Mouse (Mus musculus) ZHBTc4 (cell line): Measurements from ENCODE around the gene Trak1.

Experiments
- DNase-seq: peaks from one replicate; pipeline ENCODE4 v3.0.0-alpha.2; 2011; ENCODE audit warnings: low read depth, low spot score

Trak1 gene

DNA sequence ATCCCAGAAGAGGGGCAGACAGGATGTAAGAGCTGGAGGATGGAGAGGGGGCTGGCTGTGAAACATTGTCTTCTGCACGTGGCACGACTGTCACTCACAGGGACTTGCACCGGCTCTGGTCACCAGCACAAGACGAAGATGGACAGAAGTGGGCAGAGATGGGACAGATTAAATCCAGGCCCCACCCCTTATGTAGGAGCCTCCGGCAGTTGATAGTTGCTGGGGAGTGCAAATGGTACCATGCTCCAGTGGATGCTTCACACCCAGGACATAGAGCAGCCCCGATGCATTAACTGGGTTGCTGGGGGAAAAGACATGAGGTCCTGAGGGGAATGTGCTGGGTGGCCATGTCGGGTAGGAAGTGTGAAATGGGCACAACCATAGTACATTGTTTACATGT, 2.1 kb upstream of the Trak1 start:
- DNase-seq, result no peak

DNA sequence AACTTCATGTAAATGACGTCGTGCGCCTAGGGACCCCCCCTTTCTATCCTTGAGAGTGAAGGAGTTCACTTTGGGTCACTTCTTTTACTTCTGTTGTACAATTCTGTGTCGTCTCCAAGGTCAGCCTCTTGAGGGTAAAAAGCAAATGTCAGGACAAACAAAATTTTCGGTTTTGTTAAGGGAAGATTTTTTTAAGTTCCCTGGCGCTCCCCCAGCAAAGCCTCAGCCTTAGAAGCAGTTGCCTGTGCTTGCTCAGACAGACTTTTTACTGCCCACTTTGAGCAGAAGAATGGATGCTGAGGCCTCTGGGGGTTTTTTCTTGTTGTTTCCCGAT, 730 bp downstream of the Trak1 start:
- no peak for DNase-seq

DNA sequence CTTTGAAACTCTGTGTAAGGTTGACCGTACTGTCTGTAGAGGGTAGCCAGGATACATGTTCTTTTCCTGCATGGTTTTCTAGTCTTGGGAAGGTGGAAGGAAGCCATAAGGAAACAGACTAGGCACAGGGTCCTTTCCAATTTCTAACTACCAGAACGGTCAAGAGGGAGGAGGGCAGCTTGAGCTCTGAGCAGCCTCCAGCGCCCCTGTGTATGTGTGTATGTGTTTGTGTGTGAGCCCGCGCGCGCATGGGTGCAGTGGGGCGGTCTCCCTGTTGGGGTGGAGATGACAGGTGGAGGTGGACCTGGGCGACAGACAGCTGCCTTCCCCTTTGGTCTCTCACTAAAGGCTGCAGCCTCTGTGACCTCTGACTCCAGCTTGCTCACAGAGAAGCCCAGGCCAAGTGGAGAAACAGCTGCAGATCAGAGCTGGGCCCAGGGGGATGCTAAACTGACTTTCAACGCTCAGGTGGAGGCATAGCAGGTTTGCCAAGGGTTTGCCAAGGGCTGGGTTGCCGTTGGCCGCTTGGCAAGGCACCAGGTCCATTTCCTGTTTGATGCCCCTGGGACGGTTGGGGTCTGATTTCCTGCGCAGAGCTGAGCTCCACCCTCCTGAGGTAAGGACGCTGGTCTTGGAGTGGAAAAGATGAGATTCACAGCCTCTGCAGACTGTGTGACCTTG, 1.2 kb downstream of the Trak1 start:
- DNase-seq, result no peak

DNA sequence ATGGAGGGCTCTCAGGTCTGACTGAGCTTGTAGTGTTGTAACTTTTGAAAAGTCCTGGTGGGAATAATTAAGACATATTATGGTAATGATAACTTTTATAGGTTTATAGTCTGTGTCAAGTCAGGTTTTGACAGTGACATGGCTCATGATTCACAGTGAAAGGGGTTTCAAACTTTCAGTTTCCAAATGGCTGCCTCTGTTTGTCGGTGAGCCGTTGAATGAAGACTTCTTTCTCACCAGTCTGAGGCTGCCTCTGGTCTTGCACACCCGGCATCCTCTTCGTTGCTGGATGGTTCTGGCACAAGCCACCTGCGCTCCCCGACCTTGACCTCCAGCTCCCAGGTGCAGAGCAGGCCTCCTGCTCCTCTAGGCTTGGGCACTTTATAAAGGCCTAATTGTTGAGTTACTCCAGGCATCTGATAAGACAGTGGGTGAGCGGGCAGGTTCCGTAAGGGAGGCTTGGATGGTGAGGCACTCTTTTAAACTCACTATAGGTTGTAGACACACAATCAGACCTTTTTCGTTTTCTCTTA, 2.0 kb downstream of the Trak1 start:
- DNase-seq, result no peak

DNA sequence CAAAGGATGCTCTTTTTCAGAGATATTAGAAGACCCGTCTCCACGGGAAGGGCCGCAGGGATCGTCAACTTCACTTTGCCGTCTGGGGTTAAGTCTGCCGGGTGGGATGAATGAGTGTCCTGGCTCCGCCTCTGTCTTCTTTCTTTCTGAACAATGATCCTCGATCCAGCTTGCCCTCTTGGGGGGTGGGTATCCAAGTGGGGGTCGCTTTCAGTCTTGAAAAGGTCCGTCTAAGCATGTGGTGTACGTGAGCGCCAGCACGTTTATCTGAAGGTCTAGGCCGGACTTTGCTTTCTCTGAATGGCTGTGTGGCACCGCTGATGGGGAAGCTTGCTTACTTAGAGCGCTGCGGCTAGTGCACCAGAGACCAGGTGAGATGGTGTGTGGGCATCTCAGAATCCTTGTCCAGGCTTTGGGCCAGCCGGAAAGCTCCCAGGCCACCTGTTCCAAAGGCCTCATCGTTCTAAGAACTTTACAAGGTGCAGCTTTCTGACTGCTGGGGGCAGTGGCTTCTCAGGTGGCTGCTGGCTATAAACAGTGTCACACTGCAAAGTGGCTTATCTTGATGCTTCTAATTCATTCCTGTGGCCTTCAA, 2.8 kb downstream of the Trak1 start:
- DNase-seq, result no peak

DNA sequence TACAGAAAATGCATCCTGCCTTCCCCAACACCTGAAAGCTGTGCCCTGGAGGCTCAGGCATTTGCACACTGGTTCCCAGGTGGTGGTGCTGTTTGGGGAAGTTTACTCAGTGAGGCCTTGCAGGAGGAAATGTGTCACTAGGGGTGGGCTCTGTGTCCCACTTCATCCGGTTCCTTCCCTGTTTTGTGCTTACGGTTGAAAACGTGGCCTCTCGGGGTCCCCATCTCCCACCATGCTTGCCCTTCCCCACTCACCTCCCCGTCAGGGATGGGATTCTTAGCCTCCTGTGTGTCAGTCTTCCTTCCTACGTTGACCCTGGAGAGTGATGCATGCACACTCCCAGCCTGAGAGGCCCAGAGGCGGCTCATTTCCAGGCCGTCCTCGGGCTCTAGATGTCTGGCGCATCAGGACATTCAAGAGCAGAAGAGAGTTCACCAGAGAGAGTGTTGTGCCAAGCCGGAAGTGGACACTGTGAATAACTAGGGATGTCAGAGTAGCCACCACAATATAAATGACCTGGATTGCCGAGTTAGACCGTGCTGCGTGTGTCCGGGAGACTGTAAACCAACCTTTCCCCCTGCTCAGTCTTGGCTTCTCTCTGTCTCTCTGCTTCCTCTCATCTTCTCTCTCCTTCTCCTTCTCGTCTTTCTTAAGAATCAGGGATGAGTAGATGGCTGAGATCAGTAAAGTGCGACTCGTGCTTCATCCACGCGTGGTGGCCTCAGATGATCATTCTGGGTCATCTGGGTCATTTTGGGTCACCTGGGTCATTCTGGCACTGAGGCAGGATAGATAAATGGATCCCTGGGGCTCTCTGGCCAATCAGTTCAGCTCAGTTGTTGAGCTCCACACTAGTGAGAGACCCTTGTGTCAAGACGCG, 4.0 kb downstream of the Trak1 start:
- peak; percentile 88 for DNase-seq

DNA sequence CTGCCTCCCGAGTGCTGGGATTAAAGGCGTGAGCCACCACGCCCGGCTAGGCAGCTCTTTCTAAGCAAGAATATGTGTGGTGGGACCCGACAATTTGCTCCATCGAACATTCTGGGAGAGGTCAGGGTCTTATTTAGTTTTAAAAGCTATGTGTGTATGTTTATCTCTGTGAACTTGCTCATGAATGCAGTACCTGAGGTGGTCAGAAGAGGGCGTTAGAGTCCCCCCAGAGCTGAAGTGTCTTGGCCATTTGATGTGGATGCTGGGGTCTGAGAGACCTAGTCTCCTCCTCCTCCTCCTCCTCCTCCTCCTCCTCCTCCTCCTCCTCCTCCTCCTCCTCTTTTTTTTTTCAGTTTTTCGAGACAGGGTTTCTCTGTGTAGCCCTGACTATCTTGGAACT, 5.2 kb downstream of the Trak1 start:
- peak; percentile 71 for DNase-seq

DNA sequence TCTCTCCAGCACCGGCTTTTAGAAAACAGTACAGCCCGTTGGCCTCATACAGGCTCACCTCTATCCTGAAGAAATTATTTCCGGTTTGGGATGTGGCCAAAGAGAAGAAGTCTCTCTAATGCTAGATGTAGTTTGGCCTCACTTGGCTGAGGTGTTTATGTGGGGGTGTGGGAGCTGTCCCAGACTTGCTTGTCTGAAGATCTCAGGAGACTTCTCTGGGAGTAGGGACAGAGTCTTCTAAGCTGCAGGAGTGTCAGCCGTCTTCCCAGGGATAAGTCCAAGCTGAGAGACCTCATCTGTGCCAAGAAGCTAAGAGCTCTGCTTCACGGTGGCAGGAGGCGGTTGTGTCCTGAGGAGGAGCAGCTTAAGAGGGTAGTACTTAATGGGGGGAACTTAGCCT, 5.8 kb downstream of the Trak1 start:
- DNase-seq, result no peak

DNA sequence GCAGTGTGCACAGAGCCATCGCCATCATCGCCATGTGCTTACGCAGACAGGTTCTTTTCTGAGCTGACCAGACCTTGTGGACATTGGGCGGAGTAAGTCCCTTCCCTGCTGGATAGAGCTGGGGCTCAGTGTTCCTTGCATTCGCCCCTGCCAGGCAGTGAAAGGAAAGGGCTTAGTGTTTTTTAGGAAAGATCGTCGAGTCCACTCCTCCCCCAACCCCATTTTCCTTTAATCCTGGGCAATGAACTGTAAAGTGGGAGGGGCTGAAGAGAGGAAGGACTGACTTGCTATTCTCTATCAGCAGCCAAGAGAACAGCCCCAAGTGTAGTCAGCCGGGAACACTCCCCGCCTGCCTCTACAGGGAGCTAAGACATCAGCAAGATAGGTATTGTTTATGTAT, 6.4 kb downstream of the Trak1 start:
- peak; percentile 52 for DNase-seq

DNA sequence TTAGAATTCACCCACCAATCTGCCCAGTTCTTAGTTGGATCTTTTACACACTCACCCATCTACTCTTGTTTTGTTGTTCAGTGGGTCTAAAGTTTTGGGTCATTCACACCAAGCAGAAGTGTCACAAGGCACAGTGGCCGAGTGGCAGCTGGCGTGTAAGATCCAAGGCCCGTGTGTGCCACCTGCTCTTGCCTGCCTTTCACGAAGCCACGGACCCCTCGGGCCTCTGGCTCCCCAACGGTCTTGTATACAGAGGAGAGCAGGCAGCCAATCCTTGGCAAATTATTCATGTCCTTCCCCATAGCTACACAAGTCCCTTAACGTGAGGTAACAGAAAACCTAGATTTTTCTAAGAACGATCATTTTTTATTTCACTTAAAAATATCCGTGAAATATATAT, 7.2 kb downstream of the Trak1 start:
- DNase-seq, result no peak

DNA sequence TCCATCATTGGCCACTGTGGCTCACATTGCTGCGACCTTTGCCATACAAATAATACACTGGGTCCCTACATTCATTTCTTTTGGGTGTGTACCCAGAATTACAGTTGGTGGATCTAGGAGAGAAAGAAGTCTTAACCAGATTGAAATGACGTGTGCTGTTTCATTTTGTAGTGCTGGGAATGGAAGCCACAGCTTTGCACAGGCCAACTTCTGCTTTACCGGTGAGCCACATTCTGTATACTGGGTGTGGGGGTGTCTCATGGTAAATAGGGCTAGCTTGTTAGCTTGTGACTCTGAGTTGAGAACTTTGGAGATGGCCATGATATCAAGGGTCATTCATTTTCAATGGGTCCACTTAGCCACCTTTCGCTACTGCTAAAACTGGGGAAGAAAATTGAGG, 8.2 kb downstream of the Trak1 start:
- no peak for DNase-seq

DNA sequence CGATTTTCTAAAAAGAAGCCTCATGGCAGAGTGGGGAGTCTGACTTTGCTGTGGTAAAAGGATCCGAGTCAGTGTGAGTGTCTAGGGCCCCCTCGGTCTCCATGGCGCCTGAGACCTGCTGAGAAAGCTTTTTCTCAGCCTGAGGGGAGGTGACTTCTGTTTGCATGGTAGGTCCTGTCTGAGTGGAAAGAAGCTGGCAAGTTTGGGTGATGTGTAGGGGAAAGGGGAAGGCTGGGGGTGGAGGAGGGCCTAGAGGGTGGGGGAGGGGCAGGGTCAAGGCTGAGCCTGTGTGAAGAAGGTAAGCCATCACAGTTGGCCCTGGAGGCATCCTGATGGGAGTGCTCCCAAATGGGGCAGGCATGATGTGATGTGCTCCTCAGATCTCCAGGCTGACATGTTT, 12.0 kb downstream of the Trak1 start:
- DNase-seq, result peak; percentile 54

DNA sequence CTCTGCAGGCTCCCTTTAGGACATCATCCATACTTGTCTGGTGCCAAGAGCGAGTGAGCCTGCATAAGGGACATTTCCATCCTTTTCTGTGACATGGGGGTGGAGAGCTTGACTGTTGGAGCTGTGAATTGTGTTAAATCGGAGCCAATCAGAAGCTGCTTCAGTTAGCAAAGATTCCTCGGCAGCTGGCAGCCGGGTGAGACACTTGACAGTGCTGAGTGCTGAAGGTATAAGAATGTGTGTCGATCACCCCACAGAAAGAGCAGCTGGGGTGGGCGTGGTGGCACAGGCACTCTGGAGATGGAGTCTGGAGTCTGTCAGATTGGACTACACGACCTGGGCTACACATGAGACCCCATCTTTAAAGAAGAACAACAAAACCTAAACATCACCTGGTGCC, 13.2 kb downstream of the Trak1 start:
- DNase-seq, result no peak

DNA sequence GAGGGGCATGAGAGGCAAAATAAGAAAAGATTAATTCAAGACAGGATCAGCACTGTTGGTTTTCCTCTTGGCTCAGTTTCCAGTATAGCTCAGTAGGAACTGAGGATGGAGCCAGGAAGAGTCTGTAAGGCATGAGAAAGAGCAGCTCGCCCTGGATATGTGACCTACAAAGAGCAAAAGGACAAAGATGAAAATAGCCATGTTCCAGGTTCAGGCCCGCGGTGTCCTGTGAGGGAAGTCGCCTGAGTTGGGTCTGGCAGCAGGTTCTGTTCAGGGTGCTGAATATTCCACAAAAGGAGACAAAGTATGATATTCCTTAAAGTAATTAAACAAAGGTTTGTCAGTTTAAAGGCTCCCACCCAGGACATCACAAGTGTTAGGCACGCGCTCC, 14.5 kb downstream of the Trak1 start:
- no peak for DNase-seq

DNA sequence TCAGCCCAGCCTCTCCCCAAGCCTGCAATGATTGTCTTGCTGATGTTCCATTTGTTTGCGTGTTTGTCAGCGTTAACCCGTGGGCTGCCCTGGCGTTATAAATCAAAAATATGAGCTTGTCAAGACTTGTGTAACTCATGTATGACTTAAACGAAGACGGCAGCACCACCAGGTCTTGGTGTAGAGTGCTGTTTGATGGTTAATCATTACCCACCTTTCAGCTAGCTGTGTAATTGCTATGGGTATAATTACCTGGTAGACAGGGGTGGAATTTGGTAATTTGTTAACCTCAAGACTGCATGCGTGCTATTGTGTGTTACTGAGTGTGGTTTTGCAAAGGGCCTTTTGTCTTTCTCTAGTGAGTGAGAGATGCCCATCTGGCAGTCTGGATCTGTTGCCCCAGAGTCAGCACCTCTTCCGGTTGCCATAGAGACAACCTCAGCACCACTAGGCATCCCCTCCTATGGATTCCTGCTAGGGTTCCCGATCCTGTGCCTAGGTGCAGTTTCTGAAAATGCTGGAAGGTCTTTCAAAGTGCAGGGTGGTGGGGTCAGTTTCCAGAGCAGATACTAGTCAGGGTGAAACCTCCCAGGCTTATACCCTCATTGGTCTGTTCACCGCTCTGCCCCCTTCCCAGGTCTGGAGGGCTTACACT, 15.1 kb downstream of the Trak1 start:
- DNase-seq, result no peak

DNA sequence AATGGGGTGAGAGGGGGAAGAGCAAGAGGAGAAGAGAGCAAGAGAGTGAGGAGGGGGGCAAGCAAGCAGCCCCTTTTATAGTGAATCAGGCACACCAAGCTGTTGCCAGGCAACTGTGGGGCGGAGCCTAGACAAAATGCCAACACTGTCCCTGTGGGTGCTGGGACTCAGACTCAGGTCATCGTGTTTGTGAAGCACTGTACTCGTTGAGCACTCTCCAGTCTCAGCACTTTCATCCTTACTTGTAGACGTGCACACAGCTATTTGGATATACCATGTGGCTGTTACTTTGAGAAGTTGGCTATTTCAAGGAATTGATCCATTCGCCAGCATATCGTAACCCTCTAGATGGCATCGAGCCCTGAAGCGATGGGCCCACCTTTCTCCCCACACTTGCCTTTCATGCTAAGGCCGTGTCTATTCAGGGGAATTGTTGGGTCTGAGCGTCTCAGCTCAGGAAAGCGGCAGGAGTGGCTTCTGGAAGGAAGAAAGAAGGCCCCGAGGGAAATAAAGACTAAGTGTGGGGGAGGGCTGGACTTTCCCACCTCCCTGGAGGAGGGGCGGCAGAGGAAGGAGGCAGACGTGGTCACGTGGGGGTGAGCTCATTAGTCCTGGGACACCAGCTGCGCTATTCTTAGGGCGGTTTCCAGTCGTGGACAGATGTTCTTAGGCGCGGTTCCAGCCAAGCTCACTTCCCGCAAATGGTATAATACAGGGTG, 16.5 kb downstream of the Trak1 start:
- DNase-seq, result peak; percentile 97

DNA sequence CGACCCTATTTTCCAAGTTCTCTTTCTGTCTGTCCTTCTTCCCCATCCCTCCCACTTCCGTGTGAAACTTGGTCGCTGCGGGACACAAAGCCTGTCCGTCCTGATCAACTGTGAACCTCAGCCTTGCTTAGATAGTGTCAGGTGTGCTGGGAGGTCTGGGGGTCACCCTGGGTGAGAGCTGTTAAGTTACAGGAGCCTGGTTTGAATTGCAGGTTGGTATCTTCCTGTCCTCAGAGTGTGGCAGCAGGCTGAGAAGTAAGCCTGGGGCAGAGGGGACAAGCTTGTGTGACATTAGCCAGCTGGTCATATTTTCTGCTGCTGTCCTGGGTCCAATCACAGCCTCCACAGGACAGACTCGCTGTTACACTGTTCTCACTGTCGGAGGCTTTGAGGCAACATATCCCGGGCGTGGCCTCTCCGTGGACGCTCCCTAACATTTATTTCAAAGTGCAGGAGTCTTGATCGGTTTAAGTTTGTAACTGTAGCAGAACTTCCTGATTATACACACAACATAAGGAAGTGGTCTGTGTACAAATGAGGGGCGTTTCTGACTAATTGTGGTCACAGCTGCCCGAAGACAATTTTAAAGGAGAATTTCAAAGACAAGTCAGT, 17.3 kb downstream of the Trak1 start:
- peak; percentile 59 for DNase-seq

DNA sequence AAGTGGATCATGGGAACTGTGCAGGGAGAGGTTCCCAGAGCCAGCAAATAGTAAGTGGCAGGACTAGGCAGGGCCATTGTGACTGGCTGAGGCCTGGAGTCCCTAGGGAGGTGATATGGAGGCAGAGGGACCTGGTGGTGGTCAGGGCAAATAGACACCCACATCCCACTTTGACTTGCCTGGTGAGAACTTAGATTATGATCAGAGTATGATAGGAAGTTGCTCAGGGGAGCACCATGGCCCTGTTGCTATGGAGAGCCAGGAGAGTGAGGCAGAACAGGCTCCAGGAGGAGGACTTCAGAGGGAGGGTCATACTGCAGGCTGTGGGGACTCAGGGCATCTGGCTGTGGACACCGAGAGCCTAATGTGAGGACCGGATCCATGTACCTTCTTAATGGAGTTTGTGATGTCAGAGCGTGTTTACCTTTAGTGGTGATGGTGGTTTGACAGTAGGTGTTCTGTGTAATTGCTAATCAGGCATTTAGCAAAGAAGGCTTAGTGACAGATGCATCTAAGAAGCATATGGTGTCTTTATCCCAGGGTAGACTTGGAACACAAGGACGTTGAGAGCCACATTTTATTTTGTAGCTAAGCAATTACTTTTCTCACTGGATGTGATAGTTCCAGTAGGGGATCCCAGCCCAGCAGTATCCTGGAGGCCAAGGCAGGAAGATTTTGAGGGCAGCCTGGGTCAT, 18.7 kb downstream of the Trak1 start:
- DNase-seq, result no peak

DNA sequence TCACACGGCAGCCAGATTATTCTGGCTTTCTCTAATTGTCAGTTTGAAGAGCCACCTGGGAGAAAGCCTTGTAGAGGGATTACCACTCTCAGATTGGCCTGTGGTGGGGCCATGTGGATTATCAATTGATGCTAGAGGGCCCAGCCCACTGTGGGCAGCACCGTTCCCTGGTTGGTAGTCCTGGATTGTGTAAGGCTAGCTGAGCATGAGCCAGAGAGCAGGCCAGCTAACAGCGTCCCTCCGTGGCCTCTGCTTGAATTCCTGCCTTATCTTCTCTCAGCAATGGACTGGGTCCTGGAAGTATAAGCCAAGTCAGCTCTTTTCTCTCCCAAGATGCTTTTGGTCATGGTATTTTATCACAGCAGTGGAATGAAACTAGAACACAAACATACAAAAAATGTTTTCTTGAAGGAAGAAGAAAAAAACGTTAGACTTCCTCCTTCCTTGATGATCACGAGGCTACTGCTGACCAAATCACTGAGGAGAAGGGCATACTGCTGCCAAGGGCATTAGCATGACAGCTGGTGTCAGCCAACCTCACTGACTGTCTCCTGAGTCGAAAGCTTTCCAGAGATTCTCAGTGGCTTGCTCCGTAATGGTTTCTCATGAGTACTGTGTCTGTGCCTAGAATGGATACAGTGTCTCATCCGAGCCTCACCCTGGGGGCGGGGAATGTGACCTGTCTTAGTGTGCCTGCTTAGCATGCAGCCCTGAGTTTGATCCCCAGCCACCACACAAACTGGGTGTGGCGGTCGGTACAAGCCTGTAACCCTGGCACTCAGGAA, 19.5 kb downstream of the Trak1 start:
- DNase-seq, result peak; percentile 92
